Mouse (Mus musculus) CH12.LX (cell line): ENCODE measurements around the gene Tmem150a. TPM values are rescaled to one million over a fixed set of nuclear protein-coding genes. Genes with fewer than 3 reads are reported as not detected.

ENCODE experiments used
- DNase-seq: peaks from one replicate; pipeline ENCODE4 v3.0.0-alpha.2; 2013; ENCODE audit errors: extremely low read depth
- H3K27ac ChIP-seq: 2 replicates; pipeline ENCODE4 v1.5.1; 2012; ENCODE audit warnings: low read depth, mild to moderate bottlenecking, control low read depth, moderate library complexity; ENCODE audit not compliant: insufficient read depth
- H3K27me3 ChIP-seq: replicated peaks from 2 replicates; pipeline ENCODE3; 2012; ENCODE audit warnings: inconsistent platforms
- H3K36me3 ChIP-seq, 2 experiments: replicated peaks in 1 of 2; 2 replicates each; pipeline versions ENCODE3 to v1.6.1; 2012; ENCODE audit warnings: inconsistent platforms in 1 of 2, low read length in 1 of 2, mild to moderate bottlenecking in 1 of 2, mixed read lengths in 1 of 2, moderate library complexity in 1 of 2; ENCODE audit not compliant: control insufficient read depth in 1 of 2, insufficient read depth in 1 of 2
- H3K4me1 ChIP-seq, 2 experiments: 2 replicates each; pipeline ENCODE4 v1.6.1; 2012; ENCODE audit warnings: inconsistent platforms in 1 of 2, moderate library complexity in 1 of 2; ENCODE audit not compliant: insufficient read depth in 2 of 2, control insufficient read depth in 1 of 2
- H3K4me2 ChIP-seq: 2 replicates; pipeline ENCODE4 v1.6.1; 2012; ENCODE audit warnings: low read depth, mild to moderate bottlenecking, control low read depth; ENCODE audit not compliant: poor library complexity, insufficient read depth, severe bottlenecking
- H3K4me3 ChIP-seq, 3 experiments: fragments of 150-350 bp in 1 of 3; sonication (generic) in 1 of 3; replicated peaks in 1 of 3; 2 replicates each; pipeline versions ENCODE3 to v1.5.1; 2011 to 2012; ENCODE audit warnings: low read depth in 2 of 3, low read length in 2 of 3, mild to moderate bottlenecking in 2 of 3, moderate library complexity in 2 of 3, control low read depth in 1 of 3, improper control_type of control experiment in 1 of 3, inconsistent platforms in 1 of 3, mixed read lengths in 1 of 3; ENCODE audit not compliant: poor library complexity in 1 of 3
- H3K79me2 ChIP-seq: replicated peaks from 2 replicates; pipeline ENCODE4 v1.6.1; 2012; ENCODE audit warnings: mild to moderate bottlenecking, moderate library complexity; ENCODE audit not compliant: control insufficient read depth, poor library complexity, insufficient read depth, severe bottlenecking; ENCODE audit errors: extremely low read depth
- H3K9ac ChIP-seq: 2 replicates; pipeline ENCODE4 v1.6.1; 2012; ENCODE audit warnings: low read depth, mild to moderate bottlenecking, control low read depth, moderate library complexity; ENCODE audit not compliant: insufficient read depth
- H3K9me3 ChIP-seq: replicated peaks from 2 replicates; pipeline ENCODE3; 2012; ENCODE audit warnings: low read length, inconsistent platforms, mixed read lengths
- BHLHE40 ChIP-seq: IDR thresholded peaks from 2 replicates; pipeline ENCODE4 v1.6.1; 2011; ENCODE audit warnings: mild to moderate bottlenecking, low read depth, low read length, improper control_type of control experiment
- CHD1 ChIP-seq: IDR thresholded peaks from 2 replicates; pipeline ENCODE4 v1.6.1; 2012; ENCODE audit warnings: low read depth, low read length, improper control_type of control experiment, inconsistent platforms
- CHD2 ChIP-seq: IDR thresholded peaks from 2 replicates; pipeline ENCODE4 v1.6.1; 2011; ENCODE audit warnings: low read length, improper control_type of control experiment
- CTCF ChIP-seq, 2 experiments: IDR thresholded peaks in 1 of 2; conservative IDR thresholded peaks in 1 of 2; 2 replicates each; pipeline ENCODE4 v1.5.1; 2011 to 2012; ENCODE audit warnings: low read depth in 2 of 2, low read length in 2 of 2, improper control_type of control experiment in 1 of 2, inconsistent platforms in 1 of 2, mild to moderate bottlenecking in 1 of 2, moderate library complexity in 1 of 2
- E2F4 ChIP-seq: IDR thresholded peaks from 2 replicates; pipeline ENCODE4 v1.6.1; 2011; ENCODE audit warnings: low read depth, low read length, improper control_type of control experiment; ENCODE audit not compliant: insufficient replicate concordance
- ELF1 ChIP-seq: IDR thresholded peaks from 2 replicates; pipeline ENCODE4 v1.6.1; 2014; ENCODE audit warnings: low read depth, mild to moderate bottlenecking, inconsistent platforms, low read length, improper control_type of control experiment
- EP300 ChIP-seq: IDR thresholded peaks from 2 replicates; pipeline ENCODE4 v1.6.1; 2011; ENCODE audit warnings: low read length, improper control_type of control experiment
- ETS1 ChIP-seq: conservative IDR thresholded peaks from 2 replicates; pipeline ENCODE4 v1.6.1; 2012; ENCODE audit warnings: low read depth, mild to moderate bottlenecking, inconsistent platforms, low read length, improper control_type of control experiment, moderate library complexity
- GABPA ChIP-seq: IDR thresholded peaks from 2 replicates; pipeline ENCODE4 v1.6.1; 2012; ENCODE audit warnings: low read depth, low read length, improper control_type of control experiment, inconsistent platforms; ENCODE audit not compliant: insufficient replicate concordance
- HCFC1 ChIP-seq: IDR thresholded peaks from 2 replicates; pipeline ENCODE4 v1.6.1; 2012; ENCODE audit warnings: low read depth, mild to moderate bottlenecking, inconsistent platforms, low read length, improper control_type of control experiment
- IRF4 ChIP-seq: IDR thresholded peaks from 2 replicates; pipeline ENCODE4 v1.6.1; 2014; ENCODE audit warnings: low read depth, mild to moderate bottlenecking, inconsistent platforms, low read length, improper control_type of control experiment
- JUN ChIP-seq: IDR thresholded peaks from 2 replicates; pipeline ENCODE4 v1.6.1; 2011; ENCODE audit warnings: low read depth, mild to moderate bottlenecking, low read length, improper control_type of control experiment, moderate library complexity; ENCODE audit not compliant: insufficient read depth
- JUND ChIP-seq: conservative IDR thresholded peaks from 2 replicates; pipeline ENCODE4 v1.6.1; 2011; ENCODE audit warnings: low read depth, low read length, improper control_type of control experiment
- KAT2A ChIP-seq: IDR thresholded peaks from 2 replicates; pipeline ENCODE4 v1.6.1; 2012; ENCODE audit warnings: low read length, improper control_type of control experiment, inconsistent platforms; ENCODE audit not compliant: insufficient replicate concordance
- MAFK ChIP-seq: IDR thresholded peaks from 2 replicates; pipeline ENCODE4 v1.6.1; 2011; ENCODE audit warnings: low read length, improper control_type of control experiment; ENCODE audit not compliant: insufficient replicate concordance
- MAX ChIP-seq: IDR thresholded peaks from 2 replicates; pipeline ENCODE4 v1.6.1; 2011; ENCODE audit warnings: low read length, improper control_type of control experiment
- MAZ ChIP-seq: IDR thresholded peaks from 2 replicates; pipeline ENCODE4 v1.6.1; 2012; ENCODE audit warnings: low read depth, mild to moderate bottlenecking, inconsistent platforms, low read length, improper control_type of control experiment, moderate library complexity
- MEF2A ChIP-seq: IDR thresholded peaks from 2 replicates; pipeline ENCODE4 v1.6.1; 2014; ENCODE audit warnings: low read depth, mild to moderate bottlenecking, inconsistent platforms, low read length, improper control_type of control experiment, borderline replicate concordance
- MXI1 ChIP-seq: IDR thresholded peaks from 2 replicates; pipeline ENCODE4 v1.6.1; 2011; ENCODE audit warnings: mild to moderate bottlenecking, low read depth, low read length, improper control_type of control experiment
- MYC ChIP-seq: IDR thresholded peaks from 2 replicates; pipeline ENCODE4 v1.6.1; 2011; ENCODE audit warnings: low read depth, mild to moderate bottlenecking, improper control_type of control experiment, low read length
- NELFE ChIP-seq: IDR thresholded peaks from 2 replicates; pipeline ENCODE4 v1.6.1; 2011; ENCODE audit warnings: low read depth, low read length, improper control_type of control experiment
- NRF1 ChIP-seq: IDR thresholded peaks from 2 replicates; pipeline ENCODE4 v1.6.1; 2014; ENCODE audit warnings: low read depth, mild to moderate bottlenecking, inconsistent platforms, low read length, improper control_type of control experiment, moderate library complexity
- PAX5 ChIP-seq: IDR thresholded peaks from 2 replicates; pipeline ENCODE4 v1.6.1; 2012; ENCODE audit warnings: low read length, inconsistent platforms, mixed read lengths
- POLR2A ChIP-seq: IDR thresholded peaks from 2 replicates; pipeline ENCODE4 v1.6.1; 2011; ENCODE audit warnings: low read depth, mild to moderate bottlenecking, improper control_type of control experiment, low read length
- POLR2AphosphoS2 ChIP-seq: IDR thresholded peaks from 2 replicates; pipeline ENCODE4 v1.6.1; 2011; ENCODE audit warnings: low read depth, low read length, improper control_type of control experiment
- RAD21 ChIP-seq: IDR thresholded peaks from 2 replicates; pipeline ENCODE4 v1.6.1; 2011; ENCODE audit warnings: low read depth, mild to moderate bottlenecking, low read length, improper control_type of control experiment, moderate library complexity
- RCOR1 ChIP-seq: conservative IDR thresholded peaks from 2 replicates; pipeline ENCODE4 v1.6.1; 2012; ENCODE audit warnings: low read depth, mild to moderate bottlenecking, inconsistent platforms, low read length, improper control_type of control experiment
- SIN3A ChIP-seq: IDR thresholded peaks from 2 replicates; pipeline ENCODE4 v1.6.1; 2012; ENCODE audit warnings: low read length, improper control_type of control experiment, inconsistent platforms
- SMC3 ChIP-seq: IDR thresholded peaks from 2 replicates; pipeline ENCODE4 v1.6.1; 2011; ENCODE audit warnings: low read depth, low read length, improper control_type of control experiment
- TBP ChIP-seq: conservative IDR thresholded peaks from 2 replicates; pipeline ENCODE4 v1.6.1; 2011; ENCODE audit warnings: low read depth, low read length, improper control_type of control experiment
- TCF12 ChIP-seq: IDR thresholded peaks from 2 replicates; pipeline ENCODE4 v1.6.1; 2014; ENCODE audit warnings: low read depth, mild to moderate bottlenecking, inconsistent platforms, low read length, improper control_type of control experiment
- UBTF ChIP-seq: IDR thresholded peaks from 2 replicates; pipeline ENCODE4 v1.6.1; 2012; ENCODE audit warnings: low read depth, mild to moderate bottlenecking, inconsistent platforms, low read length, improper control_type of control experiment, moderate library complexity
- USF1 ChIP-seq: IDR thresholded peaks from 2 replicates; pipeline ENCODE4 v1.6.1; 2014; ENCODE audit warnings: low read depth, mild to moderate bottlenecking, inconsistent platforms, low read length, improper control_type of control experiment
- USF2 ChIP-seq: conservative IDR thresholded peaks from 2 replicates; pipeline ENCODE4 v1.6.1; 2011; ENCODE audit warnings: low read depth, low read length, improper control_type of control experiment
- ZC3H11A ChIP-seq: IDR thresholded peaks from 2 replicates; pipeline ENCODE4 v1.6.1; 2012; ENCODE audit warnings: low read depth, mild to moderate bottlenecking, inconsistent platforms, low read length, improper control_type of control experiment
- ZKSCAN1 ChIP-seq: IDR thresholded peaks from 2 replicates; pipeline ENCODE4 v1.6.1; 2012; ENCODE audit warnings: low read depth, inconsistent platforms, low read length, improper control_type of control experiment, borderline replicate concordance
- ZMIZ1 ChIP-seq: IDR thresholded peaks from 2 replicates; pipeline ENCODE4 v1.6.1; 2012; ENCODE audit warnings: low read depth, mild to moderate bottlenecking, inconsistent platforms, low read length, improper control_type of control experiment
- ZNF384 ChIP-seq: IDR thresholded peaks from 2 replicates; pipeline ENCODE4 v1.6.1; 2012; ENCODE audit warnings: low read depth, low read length, improper control_type of control experiment, inconsistent platforms
- dilution Hi-C: fragments of 300-500 bp; cut with MboI; formaldehyde crosslinking; loops from 2 replicates; pipeline ENCODE4 v1.14.3; 2020; ENCODE audit warnings: low sequenced_read_pairs; ENCODE audit not compliant: extremely low pct_unique_long_range_greater_than_20kb, extremely low pct_ligation_motif_present
- in situ Hi-C: fragments of 300-500 bp; cut with MboI; formaldehyde crosslinking; loops from 3 replicates; pipeline ENCODE4 v1.14.3; 2019; ENCODE audit warnings: low sequenced_read_pairs, low pct_ligation_motif_present, low pct_unique_long_range_greater_than_20kb, mixed read lengths
- polyA plus RNA-seq: library from polyadenylated mRNA; unstranded; fragments of >175 nt; gene quantifications from 2 replicates; pipeline ENCODE4 v1.2.1, GENCODE M21; 2012; ENCODE audit warnings: low read depth; ENCODE audit not compliant: insufficient read length
- total RNA-seq, 2 experiments: library from RNA; depleted of rRNA; stranded (reverse); fragments of 300-350 nt in 1 of 2; fragments of >200 nt in 1 of 2; gene quantifications; 2 replicates each; pipeline ENCODE4 v1.2.3; 2012 to 2014

The Tmem150a gene
- total and polyA plus RNA-seq, 3 experiments = 0.24 to 0.93 (median 0.59) TPM

GRCm38 (mm10) chr6:72347166-72347941, 7.9 kb upstream of the Tmem150a start, which contains the start of gene 0610030E20Rik:
Gene 0610030E20Rik (plus strand): TSS chr6:72347317.
- Histone ChIP-seq H3K4me3 (peak within 1 kb of the TSS; percentile 76 to 91 (median 79)), H3K9ac (peak within 1 kb of the TSS; percentile 81), H3K4me1 (peaks cover 13 to 72% of the 10 kb centered on the region in 2 experiments; a peak in 3 of 4 replicates), H3K9me3 (no peaks in the 10 kb centered on the region), H3K27me3 (no peaks in the 10 kb centered on the region), H3K36me3 (peaks cover 23 to 43% of the 10 kb centered on the region in 2 experiments), H3K79me2 (peaks cover 39% of the 10 kb centered on the region), H3K4me2 (peak within 1 kb of the TSS; percentile 83), H3K27ac (peak within 1 kb of the TSS; percentile 49)
- TF ChIP-seq SIN3A (peak; percentile 67), E2F4 (no peak), MAX (peak; percentile 39; the same call in 1 of the 2 replicates), IRF4 (peak; percentile 62; the same call in 1 of the 2 replicates), ZMIZ1 (peak; percentile 76), TBP (peak; percentile 92), BHLHE40 (no peak), CHD1 (peak; percentile 28; the same call in 1 of the 2 replicates), JUN (no peak), MAFK (no peak), POLR2AphosphoS2 (peak; percentile 75), PAX5 (no peak), NRF1 (0 out of 2 replicates have a peak, but pooled peaks have one; percentile 62), ZNF384 (no peak), MEF2A (0 out of 2 replicates have a peak, but pooled peaks have one; percentile 17), ELF1 (peak; percentile 92), GABPA (no peak; the same call in 1 of the 2 replicates), NELFE (peak; percentile 92), MYC (peak; percentile 71; the same call in 1 of the 2 replicates), MAZ (0 out of 2 replicates have a peak, but pooled peaks have one; percentile 29), UBTF (no peak), EP300 (no peak), RAD21 (no peak), HCFC1 (peak; percentile 82), USF2 (no peak), USF1 (no peak), CHD2 (no peak), SMC3 (no peak), ETS1 (0 out of 2 replicates have a peak, but pooled peaks have one; percentile 15), JUND (no peak), RCOR1 (no peak; the same call in 1 of the 2 replicates), MXI1 (peak; percentile 70), TCF12 (peak; percentile 88), KAT2A (peak; percentile 64; the same call in 1 of the 2 replicates), ZC3H11A (no peak), POLR2A (peak; percentile 86), ZKSCAN1 (no peak), CTCF (conservative IDR thresholded peaks at IDR 0.05 in 1 of 2, IDR thresholded peaks at IDR 0.05 in 1 of 2; ENCODE audit: low read depth in 2 of 2, low read length in 2 of 2) (peak in 1 of 2 experiments; percentile 51; a peak in 2 of 4 replicates)
- TF ChIP-seq, all 38 proteins: peak for 20
- dilution Hi-C loops (no loop called here), in situ Hi-C loops (no loop called here)
- DNase-seq = peak; percentile 77
